Mouse (Mus musculus) liver, postnatal 0 days (tissue): ENCODE results near the gene Mafg. TPM values are rescaled to one million over a fixed set of nuclear protein-coding genes. Genes with fewer than 3 reads are reported as not detected.

Experiments used
- ATAC-seq: fragments of 200-750 bp; cut with Nextera tagmentation; 2 replicates; pipeline ENCODE4 v1.8.0; 2017; ENCODE audit warnings: mild to moderate bottlenecking, moderate library complexity
- DNase-seq: peaks from one replicate; pipeline ENCODE4 v3.0.0-alpha.2; 2016
- H3K27ac ChIP-seq: fragments of 300-500 bp; sonication (generic); 2 replicates; pipeline ENCODE4 v1.5.1; 2014; ENCODE audit warnings: antibody characterized with exemption, moderate library complexity, mild to moderate bottlenecking, low read depth
- H3K27me3 ChIP-seq: fragments of 300-500 bp; sonication (generic); 2 replicates; pipeline ENCODE4 v1.6.1; 2014; ENCODE audit warnings: low read length, control low read depth, mixed read lengths; ENCODE audit not compliant: insufficient read depth
- H3K36me3 ChIP-seq: fragments of 300-500 bp; sonication (generic); replicated peaks from 2 replicates; pipeline ENCODE4 v1.6.1; 2014; ENCODE audit warnings: mild to moderate bottlenecking, control low read depth, low read length, moderate library complexity, mixed read lengths; ENCODE audit not compliant: insufficient read depth
- H3K4me1 ChIP-seq: fragments of 300-500 bp; sonication (generic); 2 replicates; pipeline ENCODE4 v1.6.1; 2014; ENCODE audit warnings: antibody characterized with exemption, mild to moderate bottlenecking, control low read depth; ENCODE audit not compliant: insufficient read depth
- H3K4me2 ChIP-seq: fragments of 300-500 bp; sonication (generic); 2 replicates; pipeline ENCODE4 v1.6.1; 2014; ENCODE audit warnings: low read depth, mild to moderate bottlenecking, low read length, moderate library complexity, mixed read lengths
- H3K4me3 ChIP-seq: fragments of 300-500 bp; sonication (generic); 2 replicates; pipeline ENCODE4 v1.5.1; 2014; ENCODE audit warnings: low read depth, low read length
- H3K9ac ChIP-seq: fragments of 300-500 bp; sonication (generic); replicated peaks from 2 replicates; pipeline ENCODE4 v1.6.1; 2014; ENCODE audit warnings: mild to moderate bottlenecking, moderate library complexity
- H3K9me3 ChIP-seq: fragments of 300-500 bp; sonication (generic); 2 replicates; pipeline ENCODE4 v1.6.1; 2016; ENCODE audit warnings: mild to moderate bottlenecking, control low read depth, low read length, mixed read lengths
- CTCF ChIP-seq: sonication (generic); IDR thresholded peaks from 2 replicates; pipeline ENCODE4 v1.5.1; 2016; ENCODE audit warnings: antibody characterized with exemption, low read depth
- EP300 ChIP-seq: IDR thresholded peaks from 2 replicates; pipeline ENCODE4 v1.6.1; 2016; ENCODE audit warnings: antibody characterized with exemption, low read depth, mild to moderate bottlenecking
- WGBS: fragments of 180-500 bp; shearing (Covaris S2); extraction: QIAGEN DNeasy Blood & Tissue Kit; methylation state at CpG from one replicate; pipeline ENCODE4 v1.1.7; 2014; ENCODE audit not compliant: insufficient replicate concordance; 5-methylcytosine and 5-hydroxymethylcytosine counted together
- polyA plus RNA-seq: library from polyadenylated mRNA; unstranded; fragments of >200 nt; fragmentation: Nextera tagmentation; extraction: Ambion mirVana; gene quantifications from 2 replicates; pipeline ENCODE4 v1.2.1, GENCODE M21; 2015

Gene Mafg
- polyA plus RNA-seq, 1 experiment from 2014 or later = 35.8 TPM

- ATAC-seq = no peak
- Histone ChIP-seq H3K4me2 (no peak overlapping the region), H3K36me3 (peaks cover 40% of the 10 kb centered on the region), H3K4me3 (no peak overlapping the region), H3K9me3 (no peaks in the 10 kb centered on the region), H3K4me1 (peaks cover 10% of the 10 kb centered on the region), H3K9ac (no peak overlapping the region), H3K27ac (no peak overlapping the region), H3K27me3 (no peaks in the 10 kb centered on the region)
- WGBS = 82% methylated on average over 4 of the region's 4 CpGs
- TF ChIP-seq CTCF = no peak
- TF ChIP-seq EP300 = no peak
- no peak for DNase-seq
Measured at GRCm38 (mm10) chr11:120606764-120607163, 26.6 kb downstream of the Mafg start.

- 83% methylated on average over 7 of the region's 7 CpGs for WGBS
- no peak for ATAC-seq
- H3K36me3 ChIP-seq = peaks cover 35% of the 10 kb centered on the region
- DNase-seq = no peak
- H3K4me1 ChIP-seq = peaks cover 10% of the 10 kb centered on the region
- H3K4me3 ChIP-seq = no peak overlapping the region
- no peak overlapping the region for H3K9ac ChIP-seq
- no peaks in the 10 kb centered on the region for H3K27me3 ChIP-seq
- no peak overlapping the region for H3K27ac ChIP-seq
- H3K4me2 ChIP-seq = no peak overlapping the region
- no peaks in the 10 kb centered on the region for H3K9me3 ChIP-seq
- TF ChIP-seq CTCF (no peak), EP300 (no peak)
Measured at GRCm38 (mm10) chr11:120605667-120606066, 27.7 kb downstream of the Mafg start.

- Histone ChIP-seq H3K4me2 (no peak overlapping the region), H3K27ac (no peak overlapping the region), H3K9me3 (no peaks in the 10 kb centered on the region), H3K4me3 (no peak overlapping the region), H3K27me3 (no peaks in the 10 kb centered on the region), H3K36me3 (peaks cover 32% of the 10 kb centered on the region), H3K4me1 (peaks cover 17% of the 10 kb centered on the region), H3K9ac (no peak overlapping the region)
- TF ChIP-seq EP300 (no peak), CTCF (no peak)
- DNase-seq (no peak), ATAC-seq (no peak)
- 51% methylated on average over 2 of the region's 2 CpGs for WGBS
Measured at GRCm38 (mm10) chr11:120603545-120603944, 29.9 kb downstream of the Mafg start.

DNA sequence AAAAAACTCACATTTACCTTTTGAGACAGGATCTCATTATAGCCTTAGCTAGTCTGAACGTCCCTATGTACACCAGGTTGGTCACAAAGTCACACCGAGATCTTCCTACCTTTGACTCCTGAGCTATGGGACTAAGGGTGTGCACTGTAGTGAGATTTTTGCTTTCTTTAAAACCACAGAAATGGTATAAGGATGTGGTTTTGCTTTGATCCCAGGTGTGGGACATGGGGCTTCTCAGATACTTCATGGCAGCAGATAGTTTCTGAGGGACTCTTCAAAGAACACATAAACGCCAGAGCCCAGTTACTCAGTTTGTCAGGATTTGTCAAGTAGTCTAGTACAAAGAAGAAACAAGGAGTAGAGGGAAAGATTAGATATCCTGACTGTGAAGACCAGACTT, 32.7 kb downstream of the Mafg start:
- Histone ChIP-seq H3K36me3 (peaks cover 37% of the 10 kb centered on the region), H3K4me2 (no peak overlapping the region), H3K27ac (no peak overlapping the region), H3K9me3 (no peaks in the 10 kb centered on the region), H3K9ac (no peak overlapping the region), H3K4me1 (peaks cover 32% of the 10 kb centered on the region), H3K4me3 (no peak overlapping the region), H3K27me3 (no peaks in the 10 kb centered on the region)
- TF ChIP-seq EP300 (no peak), CTCF (no peak)
- 76% methylated on average over 3 of the region's 3 CpGs for WGBS
- ATAC-seq (no peak), DNase-seq (no peak)

DNA sequence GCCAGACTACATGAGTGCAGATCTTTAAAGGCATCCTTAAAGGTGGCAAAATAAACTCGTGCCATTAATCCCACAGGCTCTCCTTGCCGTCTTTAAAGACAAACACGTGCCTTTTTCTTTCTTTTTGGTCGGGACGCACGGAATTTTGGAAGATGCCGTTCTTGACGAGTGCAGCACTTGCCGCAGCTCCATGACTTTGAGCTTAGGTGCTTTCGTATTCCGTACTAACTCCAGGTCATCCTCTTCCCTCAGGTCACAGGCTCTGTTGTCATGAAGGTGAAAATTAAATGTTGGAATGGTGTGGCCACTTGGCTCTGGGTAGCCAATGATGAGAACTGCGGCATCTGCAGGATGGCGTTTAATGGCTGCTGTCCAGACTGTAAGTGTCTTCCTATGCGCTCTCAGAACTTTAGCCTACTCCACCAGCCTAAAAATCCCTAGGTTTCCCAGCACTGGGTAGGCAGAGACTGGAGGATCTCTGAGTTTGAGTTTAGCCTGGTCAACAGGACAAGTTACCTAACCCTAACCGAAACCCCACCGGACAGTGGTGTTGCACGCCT, 34.3 kb downstream of the Mafg start:
- no peak for ATAC-seq
- peaks cover 32% of the 10 kb centered on the region for H3K4me1 ChIP-seq

DNA sequence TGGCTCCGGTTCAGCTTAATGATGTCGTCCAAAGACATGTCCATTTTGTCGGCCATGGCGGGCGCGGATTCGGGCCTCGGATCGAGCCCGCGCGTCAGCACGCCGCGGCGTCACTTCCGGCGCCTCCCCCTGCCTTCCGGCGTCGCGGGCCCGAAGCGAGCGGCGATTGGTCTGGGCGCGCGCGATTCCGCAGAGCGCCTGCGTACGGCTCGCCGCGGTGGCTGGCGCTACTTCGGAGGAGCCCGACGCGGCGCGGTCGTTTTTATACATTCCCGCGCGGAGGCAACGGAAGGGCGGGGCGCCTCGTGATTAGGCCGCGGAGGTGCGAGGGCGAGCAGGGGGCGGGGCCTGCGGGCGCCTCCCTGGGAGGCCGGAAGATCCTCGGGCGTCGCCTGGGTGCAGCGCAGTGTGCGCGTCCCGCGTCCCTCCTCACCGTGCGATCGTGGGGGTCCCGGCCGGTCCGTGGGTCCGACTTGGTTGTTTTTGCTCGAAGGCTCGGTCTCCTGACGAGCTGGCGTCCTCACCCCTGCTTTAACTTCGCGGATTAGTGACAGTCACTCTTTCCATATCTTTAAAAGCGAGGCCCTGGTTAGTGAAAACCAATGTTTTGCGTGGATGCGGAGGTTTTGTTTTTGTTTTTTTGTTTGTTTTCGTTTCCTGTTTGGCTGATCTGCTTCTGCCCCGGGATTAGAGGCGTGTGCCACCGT, 35.0 kb downstream of the Mafg start, which contains the start of the genes Alyref and Anapc11:
Alyref (minus strand) TSS at position 83 of the 707 bp plus-strand sequence.
Anapc11 (plus strand) TSS at position 139 of the 707 bp plus-strand sequence.
- ATAC-seq (peak; percentile 98), DNase-seq (peak; percentile 97)
- Histone ChIP-seq H3K27ac (peak within 1 kb of the TSS; percentile 95), H3K9me3 (no peaks in the 10 kb centered on the region), H3K4me1 (peaks cover 32% of the 10 kb centered on the region), H3K27me3 (no peaks in the 10 kb centered on the region), H3K9ac (peak within 1 kb of the TSS; percentile 97), H3K4me2 (peak within 1 kb of the TSS; percentile 82), H3K4me3 (peak within 1 kb of the TSS; percentile 93), H3K36me3 (peaks cover 43% of the 10 kb centered on the region)
- TF ChIP-seq CTCF (no peak), EP300 (no peak)
- 1% methylated on average over 59 of the region's 88 CpGs for WGBS

More for the DNA sequence above, 34.3 kb downstream of the Mafg start:
- H3K4me3 ChIP-seq = peak overlapping the region; percentile 93
- H3K4me2 ChIP-seq = peak overlapping the region; percentile 82
- TF ChIP-seq CTCF (no peak), EP300 (no peak)
- 41% methylated on average over 17 of the region's 17 CpGs for WGBS
- no peaks in the 10 kb centered on the region for H3K27me3 ChIP-seq
- peaks cover 40% of the 10 kb centered on the region for H3K36me3 ChIP-seq
- DNase-seq = no peak
- no peaks in the 10 kb centered on the region for H3K9me3 ChIP-seq
- peak overlapping the region; percentile 95 for H3K27ac ChIP-seq
- H3K9ac ChIP-seq = peak overlapping the region; percentile 71
